Mouse (Mus musculus): ENCODE data around the gene Zkscan6.

The Zkscan6 gene

GRCm38 (mm10) chr11:65814381-65814780 lies 7.4 kb downstream of the Zkscan6 start:
- DNase-seq, result no peak

- DNase-seq, result no peak
Measured at GRCm38 (mm10) chr11:65816237-65816636, 9.3 kb downstream of the Zkscan6 start.

- DNase-seq, result no peak
Measured at GRCm38 (mm10) chr11:65818193-65818592, 11.2 kb downstream of the Zkscan6 start.

DNA sequence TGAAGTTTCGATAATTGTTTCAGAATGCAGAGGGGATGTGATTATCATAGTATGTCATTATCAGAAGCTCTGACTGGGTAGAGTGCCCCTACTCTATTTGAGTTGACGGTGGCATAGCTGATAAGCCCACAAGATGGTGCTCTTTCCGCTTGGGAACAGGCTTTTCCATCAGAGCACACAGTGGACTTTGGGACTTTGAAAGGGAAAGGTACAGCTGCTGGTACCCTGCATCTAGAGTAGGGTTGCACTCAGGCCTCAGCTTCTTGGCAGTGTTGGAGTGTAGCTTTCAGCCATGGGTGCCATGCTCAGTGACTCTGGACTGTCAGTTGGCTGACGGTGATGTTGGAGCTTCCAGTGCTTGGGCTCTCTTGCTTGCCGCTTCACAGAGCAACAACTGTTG lies 13.3 kb downstream of the Zkscan6 start:
- DNase-seq, result no peak

DNA sequence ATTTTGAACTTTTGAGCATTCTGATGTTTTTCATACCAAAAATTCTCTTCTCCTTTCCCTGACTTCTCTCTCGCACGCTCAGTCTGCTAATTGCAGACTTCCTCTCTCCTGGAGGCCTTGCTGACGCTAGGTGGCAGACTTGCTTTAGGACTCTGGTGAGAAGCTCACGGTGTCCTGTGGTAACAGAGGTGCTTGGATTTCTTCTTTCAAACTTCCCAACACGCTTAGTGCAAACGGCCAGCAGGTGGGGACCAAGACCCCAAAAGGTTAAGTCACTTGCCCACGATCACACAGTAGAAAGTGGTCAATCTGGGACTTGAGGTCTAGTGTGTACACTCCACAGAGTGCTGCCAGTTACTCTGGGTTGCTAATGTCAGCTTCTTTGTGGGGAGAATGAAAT lies 13.9 kb downstream of the Zkscan6 start:
- peak; percentile 50 to 53 for DNase-seq

DNA sequence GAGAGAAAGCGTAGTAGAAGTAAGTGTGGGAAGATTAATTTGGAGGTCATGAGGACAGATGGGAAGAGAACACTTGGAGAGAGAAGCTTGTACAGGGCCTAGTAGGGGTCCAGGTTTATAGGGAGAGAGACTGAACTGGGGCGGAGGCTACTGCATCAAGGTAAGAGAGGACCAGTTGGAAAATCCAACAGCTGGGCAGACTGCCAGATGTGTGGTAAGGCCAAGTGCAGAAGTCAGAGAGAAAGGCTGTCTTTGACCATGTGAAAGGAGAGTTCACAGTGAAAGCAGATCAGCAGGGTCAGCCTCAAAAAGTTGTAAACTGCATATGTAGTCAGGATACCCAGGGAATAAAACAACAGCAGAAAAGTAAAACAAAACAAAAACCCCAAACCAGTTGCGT lies 17.6 kb downstream of the Zkscan6 start:
- no peak for DNase-seq

- no peak for DNase-seq
Measured at GRCm38 (mm10) chr11:65838999-65839398, 32.0 kb downstream of the Zkscan6 start.

DNA sequence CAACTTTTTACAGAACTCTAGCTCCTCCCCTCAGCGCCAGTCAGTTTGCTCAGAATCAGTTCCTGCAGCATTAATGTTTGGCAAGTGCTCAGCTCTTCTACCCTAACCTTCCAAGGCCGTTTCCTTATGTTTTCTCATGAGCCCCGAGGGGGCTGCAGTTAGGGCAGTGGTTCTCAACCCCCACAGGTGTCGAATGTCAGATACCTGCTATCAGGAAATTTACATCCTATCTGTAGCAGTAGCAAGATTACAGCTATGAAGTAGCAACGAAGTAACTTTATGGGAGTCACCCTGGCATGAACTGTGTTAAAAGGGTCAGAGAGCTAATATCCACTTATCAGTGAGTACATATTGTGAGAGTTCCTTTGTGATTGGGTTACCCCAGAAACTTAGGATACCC lies 39.5 kb downstream of the Zkscan6 start:
- no peak for DNase-seq

GRCm38 (mm10) chr11:65852066-65852465 lies 45.1 kb downstream of the Zkscan6 start:
- no peak for DNase-seq

GRCm38 (mm10) chr11:65861476-65861875 lies 54.5 kb downstream of the Zkscan6 start:
- DNase-seq, result no peak

DNA sequence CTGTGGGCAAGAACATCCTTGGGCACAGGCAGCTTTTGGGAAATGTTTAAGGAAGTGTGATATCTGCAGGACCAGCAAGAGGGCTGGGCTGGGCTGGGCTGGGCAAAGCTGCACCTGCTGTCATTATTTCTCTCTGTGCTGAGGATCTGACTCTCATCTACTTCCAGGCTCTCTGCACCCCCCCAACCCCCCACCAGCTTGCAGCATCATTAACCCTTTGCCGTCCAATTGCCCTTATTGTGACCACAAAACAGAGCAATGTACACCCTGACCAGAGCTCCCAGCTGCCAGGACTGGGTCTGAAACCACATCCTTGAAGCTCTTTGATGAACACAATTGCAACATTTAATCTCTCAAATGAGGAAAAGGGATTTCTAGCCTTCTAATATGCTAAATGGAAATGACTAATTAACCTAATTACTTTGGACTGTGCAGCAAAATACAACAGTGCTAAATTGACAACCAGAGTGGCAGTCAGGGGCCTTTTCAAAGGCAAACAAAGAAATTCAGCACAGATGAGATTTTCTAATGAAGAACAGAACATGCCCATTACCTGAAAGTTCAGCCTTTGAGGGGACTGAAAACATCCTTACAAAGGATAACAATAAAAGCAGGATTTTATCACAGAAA lies 70.3 kb downstream of the Zkscan6 start:
- DNase-seq, result no peak
